Mouse (Mus musculus) ovary, postnatal 14 days (tissue): Measurements from ENCODE around the gene Olfml3.

Source experiments
- DNase-seq: peaks from one replicate; pipeline ENCODE4 v3.0.0; 2022; ENCODE audit warnings: low spot score

Gene Olfml3

DNA sequence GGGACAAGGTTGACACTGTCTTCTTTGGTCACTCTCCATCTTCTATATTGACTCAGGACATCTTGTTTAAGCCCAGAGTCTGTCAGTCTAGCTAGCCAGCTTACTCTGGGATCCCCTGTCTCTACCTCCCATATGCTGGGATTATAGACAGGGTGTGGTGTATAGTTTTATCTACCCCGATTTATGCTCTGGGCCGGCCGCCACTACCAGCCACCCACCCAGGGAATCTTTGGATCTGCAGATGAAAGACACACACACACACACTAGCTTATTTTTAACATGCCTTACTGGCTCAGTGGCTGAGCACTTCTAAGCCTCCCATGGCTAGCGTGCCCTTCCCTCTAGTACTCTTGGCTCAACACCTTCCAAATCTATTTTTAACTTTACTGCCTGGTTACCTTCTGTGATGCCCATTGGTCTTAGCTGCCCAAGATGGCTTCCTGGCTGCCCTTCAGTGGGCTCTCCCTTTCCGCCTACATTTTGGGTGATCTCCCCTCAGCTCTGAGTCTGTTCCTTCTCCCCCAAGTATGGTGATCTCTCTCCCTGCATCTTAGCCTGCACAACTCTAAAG lies 28.2 kb downstream of the Olfml3 start:
- no peak for DNase-seq

DNA sequence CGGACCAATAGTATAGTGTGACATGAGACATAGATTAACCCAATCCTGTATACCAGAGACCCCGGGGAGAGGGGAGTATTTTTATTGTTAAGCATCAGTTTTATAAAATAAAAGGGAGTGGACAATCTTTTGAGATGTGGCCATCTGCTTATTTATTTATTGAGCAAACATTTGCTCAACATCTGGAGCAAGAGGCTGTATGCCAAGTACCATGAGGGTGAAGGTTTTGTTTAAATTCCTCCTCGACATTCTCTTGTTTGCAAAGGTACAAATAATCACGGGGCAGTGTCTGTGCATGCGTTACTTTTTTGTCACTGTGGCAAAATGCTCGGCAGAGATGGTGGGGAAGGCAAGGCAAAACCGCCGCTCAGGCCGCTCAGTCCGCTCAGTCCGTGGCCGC lies 32.4 kb downstream of the Olfml3 start:
- no peak for DNase-seq

DNA sequence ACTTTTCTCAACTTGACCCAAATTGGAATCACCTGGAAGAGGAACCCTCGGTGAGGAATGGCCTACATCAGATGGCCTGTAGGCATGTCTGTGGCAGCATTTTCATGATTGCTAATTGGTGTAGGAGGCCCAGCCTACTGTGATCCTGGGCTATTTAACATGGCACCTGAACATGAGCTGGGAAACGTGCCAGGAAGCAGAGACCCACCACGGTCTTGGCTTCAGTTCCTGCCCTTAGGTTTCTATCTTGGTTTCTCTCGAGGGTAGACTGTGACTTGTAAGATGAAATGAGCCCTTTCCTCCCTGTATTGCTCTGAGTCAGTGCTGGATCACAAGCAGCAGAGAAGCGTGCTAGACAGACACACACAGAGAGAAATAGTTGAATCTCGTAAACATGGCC lies 33.1 kb downstream of the Olfml3 start:
- no peak for DNase-seq

DNA sequence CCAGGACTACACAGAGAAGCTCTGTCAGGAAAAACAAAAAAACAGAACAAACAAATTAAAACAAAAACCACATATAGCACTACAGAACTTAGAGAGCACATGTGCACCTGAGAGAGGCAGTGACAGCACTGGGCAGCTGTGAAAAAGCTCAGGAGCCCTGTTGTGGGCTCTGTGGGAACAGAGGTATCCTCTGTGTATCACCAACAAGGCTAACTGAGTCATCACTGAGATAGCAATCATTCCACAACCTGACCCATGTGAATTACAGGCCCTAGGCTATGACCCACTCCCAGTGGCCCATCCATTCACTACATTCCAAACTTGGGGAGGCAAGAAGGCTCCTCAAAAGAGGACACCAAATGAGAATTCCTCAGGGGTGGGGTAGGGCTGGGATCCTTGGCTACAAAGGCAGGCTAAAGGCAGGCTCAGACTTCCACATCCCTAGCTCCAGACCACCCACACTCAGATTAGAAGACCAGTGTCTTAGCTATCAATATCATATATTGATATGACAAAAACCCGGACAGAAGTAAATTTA lies 41.3 kb downstream of the Olfml3 start:
- no peak for DNase-seq

DNA sequence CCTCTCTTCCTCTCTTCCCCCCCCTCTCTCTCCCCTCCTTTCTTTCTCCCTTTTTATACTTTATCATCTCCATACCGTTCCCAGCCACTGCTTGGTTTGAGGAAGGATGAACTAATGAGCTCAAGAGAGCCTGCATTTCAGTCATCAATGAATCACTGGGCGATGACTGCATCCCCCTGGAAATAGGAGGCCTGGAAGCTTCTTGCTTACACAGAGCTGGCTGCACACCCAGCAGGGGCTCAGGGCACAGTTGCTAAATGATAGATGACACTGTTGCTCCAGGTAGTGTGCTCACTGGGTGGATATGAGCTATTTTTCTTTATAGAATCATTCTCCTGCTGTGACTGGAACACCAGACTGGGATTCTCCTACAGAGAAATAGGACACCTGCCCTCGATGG lies 42.2 kb downstream of the Olfml3 start:
- DNase-seq, result no peak

DNA sequence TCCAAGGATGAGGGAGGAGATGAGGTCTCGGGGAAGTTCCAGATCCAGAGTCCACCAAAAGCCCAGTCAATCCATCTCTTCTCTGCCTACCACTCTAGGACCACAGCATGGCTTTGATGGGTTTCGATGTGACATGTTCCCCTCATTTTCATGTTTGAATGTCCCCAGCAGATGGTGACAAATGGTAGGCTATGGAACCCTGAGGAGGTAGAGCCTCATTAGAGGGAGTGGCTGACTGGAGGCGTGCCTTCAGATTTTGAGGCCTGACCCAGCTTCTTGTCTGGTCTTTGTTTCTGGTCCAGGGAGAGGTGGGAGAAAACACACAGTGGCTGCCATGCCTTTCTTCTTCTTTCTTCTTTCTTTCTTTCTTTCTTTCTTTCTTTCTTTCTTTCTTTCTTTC lies 47.3 kb downstream of the Olfml3 start:
- no peak for DNase-seq

DNA sequence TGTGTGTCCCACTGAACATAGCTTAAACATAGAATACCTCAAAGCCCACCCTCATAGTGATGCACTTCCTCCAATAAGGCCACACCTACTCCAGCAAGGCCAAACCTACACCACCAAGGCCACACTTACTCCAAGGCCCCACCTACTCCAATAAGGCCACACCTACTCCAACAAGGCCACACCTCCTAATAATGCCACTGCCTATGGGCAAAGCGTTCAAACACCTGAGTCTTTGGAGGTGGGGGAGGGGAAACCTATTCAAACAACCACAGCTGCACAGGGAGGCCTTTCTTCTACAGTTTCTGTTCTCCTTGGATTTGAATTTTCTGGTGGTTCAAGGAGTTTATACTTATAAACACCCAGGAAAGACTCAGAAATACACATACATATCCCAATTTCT lies 48.8 kb downstream of the Olfml3 start:
- no peak for DNase-seq

DNA sequence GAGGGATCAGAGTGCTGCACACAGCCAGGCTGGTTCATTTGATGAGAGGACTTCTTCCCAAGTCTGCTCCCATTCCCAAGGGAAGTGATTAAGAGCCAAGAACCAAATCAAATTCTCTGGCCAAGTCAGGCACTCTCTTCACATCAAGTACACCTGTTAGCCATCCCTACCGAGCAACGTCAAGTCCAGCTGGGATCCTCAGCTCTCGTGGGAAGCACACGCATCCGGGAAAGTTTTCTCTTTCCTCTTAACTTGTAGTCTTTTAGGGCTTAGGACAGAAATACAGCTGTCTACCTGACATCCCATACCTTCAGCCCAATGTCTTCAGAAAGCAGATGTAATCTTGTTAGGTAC lies 53.9 kb downstream of the Olfml3 start:
- no peak for DNase-seq

DNA sequence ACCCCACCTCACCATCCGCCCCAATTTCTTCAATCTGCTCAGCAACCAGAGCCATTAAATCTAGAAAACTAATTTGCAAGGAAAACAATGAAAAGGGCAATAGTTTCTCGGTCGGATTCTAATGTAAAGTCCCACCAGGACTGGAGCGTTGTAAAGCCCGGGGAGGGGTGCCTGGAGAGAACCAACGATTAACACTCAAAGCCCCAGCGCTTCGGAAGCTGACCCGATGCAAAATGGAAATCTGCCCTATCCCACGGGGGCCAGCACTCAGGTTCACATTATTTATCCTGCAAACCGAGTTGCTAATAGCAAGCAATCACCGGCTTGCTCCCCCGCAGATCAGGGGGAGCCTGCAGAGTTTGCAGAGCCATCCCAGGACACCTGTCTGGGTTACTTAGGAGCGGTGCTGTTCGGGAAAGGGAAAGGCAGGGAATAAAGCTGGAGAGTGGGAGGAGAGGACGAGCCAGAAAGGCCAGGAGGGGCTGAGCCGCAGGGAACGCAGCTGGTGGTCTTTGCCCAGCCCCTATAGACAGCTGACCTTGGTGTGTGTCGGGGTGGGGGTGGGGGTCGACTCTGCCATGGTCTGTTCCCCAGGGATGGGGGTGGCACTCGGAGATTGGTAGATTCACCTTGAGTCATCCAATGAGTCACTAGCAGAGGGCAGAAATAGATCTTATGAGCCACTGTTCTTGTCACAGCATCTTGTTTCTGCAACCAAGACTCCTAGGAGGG lies 54.4 kb downstream of the Olfml3 start:
- DNase-seq, result no peak

DNA sequence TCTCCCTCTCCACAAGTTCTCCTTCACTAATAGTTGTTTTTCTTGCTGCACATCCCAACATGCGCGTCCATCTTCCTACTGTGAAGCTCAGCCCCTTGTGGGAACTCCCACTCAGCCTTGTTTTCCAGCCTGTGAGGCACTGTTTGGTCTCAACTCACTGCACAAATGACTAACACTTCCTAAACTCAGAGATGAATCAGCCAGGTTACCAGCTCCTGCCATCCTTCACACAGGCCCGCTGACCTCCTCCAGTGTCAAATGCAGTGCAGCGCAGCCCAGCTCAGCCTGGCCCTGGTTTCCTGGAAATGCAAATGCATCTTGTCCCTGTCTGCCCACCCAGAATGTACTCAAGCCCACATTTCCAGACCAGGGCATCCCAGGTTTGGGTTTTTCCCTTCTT lies 55.3 kb downstream of the Olfml3 start:
- DNase-seq, result no peak

DNA sequence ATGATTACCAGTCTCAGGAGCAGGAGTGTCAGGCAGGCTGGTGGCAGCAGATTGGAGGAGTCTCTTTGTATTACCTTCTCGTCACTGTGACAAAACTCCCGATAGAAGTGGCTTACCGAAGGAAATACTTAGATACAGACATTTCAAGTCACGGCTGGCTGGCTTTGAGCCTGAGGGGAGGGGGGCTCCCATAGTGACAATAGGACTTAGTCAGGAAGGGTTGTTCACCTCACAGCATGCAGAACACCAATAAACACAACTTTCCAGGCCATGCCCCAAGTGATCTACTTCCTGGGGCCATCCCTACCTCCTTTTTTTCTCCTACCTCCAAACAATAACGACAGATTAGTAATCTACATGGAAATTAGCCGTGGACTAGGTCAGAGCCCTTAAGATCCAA lies 59.0 kb downstream of the Olfml3 start:
- no peak for DNase-seq

DNA sequence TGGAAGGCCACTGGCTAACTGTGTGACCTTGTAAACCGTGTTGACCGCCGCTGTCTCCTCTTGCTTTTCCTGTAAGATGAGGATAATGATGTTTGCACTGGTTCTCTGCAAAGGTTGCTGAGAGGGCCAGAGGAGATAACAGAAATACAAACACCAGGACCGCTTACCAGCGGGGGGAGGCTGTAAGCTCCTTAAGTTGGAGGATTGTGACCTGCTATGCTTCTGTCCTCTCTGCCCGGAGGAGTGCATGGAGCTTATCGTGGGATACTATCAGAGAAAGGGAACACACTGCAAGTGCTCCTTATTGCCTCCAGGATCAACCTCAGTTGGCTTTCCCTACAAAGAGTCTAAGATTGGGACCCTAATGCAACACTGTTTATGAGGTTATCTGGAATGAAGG lies 65.1 kb downstream of the Olfml3 start:
- no peak for DNase-seq
